Mouse (Mus musculus): ENCODE results near the gene Rilpl1.
"Not testable (repeated sequence)": the region's sequence is repeated elsewhere in the genome, so short reads cannot be mapped to it uniquely, and the experiment has no call there.

The Rilpl1 gene

DNA sequence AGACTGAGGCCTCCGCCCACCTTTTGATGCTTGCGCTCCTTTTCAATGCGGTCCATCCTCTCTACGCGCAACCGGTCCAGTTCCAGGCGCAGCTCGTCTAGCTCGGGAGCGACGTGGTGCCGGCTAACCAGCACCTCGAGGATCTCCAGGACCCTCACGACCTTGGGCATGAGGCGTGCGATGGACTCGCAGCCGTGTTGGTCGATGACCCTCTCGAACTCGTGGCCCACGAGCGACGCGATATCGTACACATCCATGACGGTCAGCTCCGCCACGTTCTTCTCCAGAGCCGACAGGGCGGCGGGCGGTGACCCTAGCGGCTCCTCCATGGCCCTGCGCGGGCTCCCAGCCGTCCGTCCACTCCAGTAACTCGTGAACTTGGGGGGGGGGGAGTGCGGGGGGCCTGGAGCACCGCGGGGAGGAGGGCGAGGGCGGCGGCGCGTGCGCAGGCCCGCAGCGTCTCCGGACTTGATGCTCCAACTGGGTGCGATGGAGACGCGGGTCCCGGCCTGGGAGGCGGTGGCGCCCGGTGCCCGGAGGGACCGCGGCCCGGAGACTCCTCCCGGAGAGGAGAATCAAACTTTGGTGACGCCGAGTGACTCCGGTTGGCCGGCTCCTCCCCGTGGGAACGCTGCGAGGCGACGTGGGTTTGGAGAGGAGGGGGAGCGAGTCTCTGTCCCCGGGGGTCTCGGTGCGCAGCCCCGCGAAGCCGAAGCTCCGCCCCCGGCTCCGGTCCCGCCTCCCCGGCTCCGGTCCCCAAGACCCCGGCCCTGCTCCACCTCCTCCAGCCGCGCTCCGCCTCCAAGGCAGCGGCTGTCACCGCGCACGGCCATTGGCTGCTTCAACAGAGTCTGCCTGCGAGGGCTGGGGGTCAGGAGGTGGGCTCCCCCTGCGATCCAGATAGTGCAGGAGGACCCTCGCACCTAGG, at the start of gene Rilpl1:
Gene Rilpl1 (minus strand): TSS at position 737 of the 928 bp plus-strand sequence.
- peak; percentile 86 for DNase-seq (ENCODE audit: low spot score)

DNA sequence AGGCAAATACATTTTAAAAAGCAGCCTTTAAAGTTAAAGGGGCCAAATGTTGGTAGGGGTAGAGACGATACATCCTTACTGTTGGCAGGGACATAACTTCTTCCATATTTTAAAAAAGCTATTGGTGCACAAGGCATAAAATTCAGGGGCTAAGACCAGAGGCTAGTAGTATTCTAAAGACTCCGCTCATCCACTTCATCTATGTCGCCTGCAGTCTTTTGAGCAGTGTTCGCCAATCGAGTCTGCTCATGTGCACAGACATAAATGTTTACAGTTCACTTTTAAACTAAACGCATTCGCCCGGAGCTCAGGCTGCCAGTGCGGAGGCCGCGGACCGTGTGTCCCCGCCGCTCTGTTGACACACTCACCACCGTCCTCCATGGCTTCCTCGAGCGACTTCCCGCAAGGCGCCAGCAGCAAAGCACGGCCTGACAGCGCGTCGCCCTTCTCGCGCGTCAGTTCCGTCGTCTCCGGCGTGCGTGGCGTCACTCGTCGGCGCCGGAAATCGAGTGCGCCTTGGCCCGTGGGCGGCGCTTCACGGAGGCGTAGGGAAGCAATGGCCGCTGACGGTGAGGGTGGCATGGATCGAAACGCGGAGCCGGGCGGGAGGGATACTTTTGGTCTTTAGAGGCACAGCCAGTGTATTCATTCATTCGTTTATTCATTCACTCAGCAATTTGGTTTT, 47.6 kb upstream of the Rilpl1 start, which contains the start of the genes Eif2b1 and Gtf2h3:
Gene Eif2b1 (minus strand): TSS at position 499 of the 685 bp plus-strand sequence.
Gene Gtf2h3 (plus strand): TSS at position 508 of the 685 bp plus-strand sequence.
- peak; percentile 92 for DNase-seq (ENCODE audit: low spot score)

DNA sequence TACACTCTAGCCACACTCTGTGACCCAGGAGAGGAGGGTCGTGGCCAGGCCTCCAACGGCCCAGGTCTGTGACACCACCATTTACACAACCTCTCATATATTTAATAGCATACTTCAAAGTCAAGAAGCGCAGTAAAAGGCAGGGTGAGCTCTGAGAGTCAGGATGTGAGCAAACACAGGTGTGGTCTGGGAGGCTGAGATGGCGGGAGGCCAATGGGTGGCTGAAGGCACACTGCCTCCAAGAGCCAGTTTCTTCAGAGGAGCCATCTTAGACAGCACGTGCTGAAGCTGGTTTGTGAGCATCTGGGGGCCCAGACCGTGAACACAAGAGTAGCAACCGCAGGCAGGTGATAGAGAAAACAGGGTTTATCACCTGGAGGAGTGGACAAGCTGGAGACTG, 44.3 kb upstream of the Rilpl1 start:
- DNase-seq (ENCODE audit: low spot score) = no peak

DNA sequence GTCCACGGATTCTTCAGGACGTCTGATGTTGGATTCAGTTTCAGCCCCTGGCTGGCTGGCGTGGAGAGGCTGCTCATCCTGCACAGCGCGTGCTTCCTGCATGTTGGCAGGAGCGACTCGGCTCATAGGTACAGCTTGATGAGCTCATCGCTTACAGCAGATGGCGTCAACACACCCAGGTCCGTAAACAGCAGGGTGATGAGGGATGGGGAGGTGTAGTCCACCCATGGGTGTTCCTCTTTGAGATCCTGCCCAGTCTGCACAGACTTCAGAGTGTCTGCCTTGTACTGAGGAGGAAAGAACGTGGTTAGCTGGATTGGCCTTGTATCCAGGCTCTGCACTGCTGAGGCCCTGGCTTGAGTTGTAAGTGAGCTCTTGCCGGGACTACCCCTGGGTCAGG, 39.9 kb upstream of the Rilpl1 start:
- no peak for DNase-seq (ENCODE audit: low spot score)

DNA sequence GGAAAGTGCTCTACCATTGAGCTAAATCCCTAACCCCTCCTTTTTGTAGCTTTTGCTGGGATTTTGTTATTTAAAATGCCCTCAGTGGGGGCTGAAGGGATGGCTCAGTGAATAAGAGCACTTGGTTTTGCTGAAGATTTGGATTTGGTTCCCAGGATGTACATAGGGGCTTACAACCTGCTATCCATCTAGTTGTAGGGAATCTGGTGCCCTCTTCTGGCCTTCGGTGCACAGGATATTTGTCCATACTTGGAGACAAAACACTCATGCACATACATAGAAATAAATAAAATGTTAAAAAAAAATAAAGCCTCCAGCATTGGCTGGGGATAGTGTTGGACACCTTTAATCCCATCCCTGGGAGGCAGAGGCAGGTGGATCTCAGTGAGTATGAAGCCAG, 24.0 kb upstream of the Rilpl1 start:
- no peak for DNase-seq (ENCODE audit: low spot score)

DNA sequence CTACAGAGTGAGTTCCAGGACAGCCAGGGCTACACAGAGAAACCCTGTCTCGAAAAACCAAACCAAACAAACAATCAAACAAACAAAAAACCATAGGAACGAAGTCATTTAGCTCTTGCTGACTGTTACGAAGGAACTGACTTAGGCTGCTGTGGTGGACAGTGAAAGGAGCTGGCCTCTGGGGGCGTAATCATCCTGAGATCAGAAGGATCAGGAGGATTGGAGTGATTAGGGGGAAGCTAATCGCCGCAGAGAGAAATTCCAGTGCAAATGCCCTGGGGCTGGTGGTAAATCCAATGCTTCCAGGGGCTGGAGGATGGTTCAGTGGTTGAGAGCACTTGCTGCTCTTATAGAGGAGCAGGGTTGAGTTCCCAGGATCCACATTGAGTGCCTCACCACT, 22.4 kb upstream of the Rilpl1 start:
- no peak for DNase-seq (ENCODE audit: low spot score)

DNA sequence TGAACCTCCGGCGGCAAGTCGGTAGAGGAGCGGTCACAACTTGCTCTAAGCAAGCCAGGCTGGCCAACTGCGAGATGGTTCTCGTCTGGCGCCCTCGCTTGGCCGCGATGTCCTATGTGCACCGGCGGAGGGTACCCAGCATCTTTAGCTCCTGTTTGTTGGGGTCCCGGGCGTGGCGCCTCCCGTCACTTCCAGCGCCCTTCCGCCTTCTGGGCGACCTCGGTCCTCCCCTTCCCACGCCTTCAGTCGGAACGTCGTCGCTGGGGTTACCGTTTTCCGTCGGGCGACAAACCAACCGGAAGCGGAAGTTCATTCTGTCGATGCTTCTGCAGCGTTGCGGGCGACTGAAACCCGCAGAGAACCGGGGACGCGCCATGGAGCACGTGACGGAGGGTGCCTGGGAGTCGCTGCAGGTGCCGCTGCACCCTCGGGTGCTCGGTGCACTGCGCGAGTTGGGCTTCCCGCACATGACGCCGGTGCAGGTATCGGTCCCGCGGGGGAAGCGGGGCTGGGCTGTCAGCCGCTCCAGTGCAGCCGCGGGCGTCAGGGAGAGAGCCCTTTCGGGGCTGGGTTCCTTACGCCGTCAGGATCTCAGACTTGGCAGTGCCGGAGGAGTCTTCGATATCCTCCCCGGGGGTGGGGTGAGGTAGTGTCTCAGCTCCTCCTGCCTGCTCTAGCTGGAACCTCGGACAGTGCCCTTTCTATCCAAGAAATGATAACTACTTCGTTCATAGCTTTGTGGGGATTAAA, 21.5 kb upstream of the Rilpl1 start, which contains the start of gene Ddx55:
Gene Ddx55 (plus strand): TSS at position 307 of the 750 bp plus-strand sequence.
- peak; percentile 87 for DNase-seq (ENCODE audit: low spot score)

DNA sequence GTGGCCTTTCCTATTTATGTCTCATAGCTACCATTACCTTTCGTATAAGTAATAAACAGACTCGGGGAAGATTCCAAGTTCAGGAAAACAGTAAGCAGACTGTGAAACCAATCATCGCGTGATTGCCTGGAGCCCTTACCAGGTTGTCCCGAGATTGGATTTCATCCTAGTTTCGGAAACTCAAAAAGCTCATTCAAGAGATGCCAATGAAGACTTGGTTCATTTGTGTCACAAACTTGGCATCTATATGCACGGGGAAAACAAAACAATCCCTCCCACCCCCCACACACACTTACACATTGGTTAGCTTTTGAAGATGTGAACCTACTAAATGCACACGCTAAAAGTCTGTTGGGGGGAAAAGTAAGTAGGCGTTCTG, 20.9 kb upstream of the Rilpl1 start:
- no peak for DNase-seq (ENCODE audit: low spot score)

DNA sequence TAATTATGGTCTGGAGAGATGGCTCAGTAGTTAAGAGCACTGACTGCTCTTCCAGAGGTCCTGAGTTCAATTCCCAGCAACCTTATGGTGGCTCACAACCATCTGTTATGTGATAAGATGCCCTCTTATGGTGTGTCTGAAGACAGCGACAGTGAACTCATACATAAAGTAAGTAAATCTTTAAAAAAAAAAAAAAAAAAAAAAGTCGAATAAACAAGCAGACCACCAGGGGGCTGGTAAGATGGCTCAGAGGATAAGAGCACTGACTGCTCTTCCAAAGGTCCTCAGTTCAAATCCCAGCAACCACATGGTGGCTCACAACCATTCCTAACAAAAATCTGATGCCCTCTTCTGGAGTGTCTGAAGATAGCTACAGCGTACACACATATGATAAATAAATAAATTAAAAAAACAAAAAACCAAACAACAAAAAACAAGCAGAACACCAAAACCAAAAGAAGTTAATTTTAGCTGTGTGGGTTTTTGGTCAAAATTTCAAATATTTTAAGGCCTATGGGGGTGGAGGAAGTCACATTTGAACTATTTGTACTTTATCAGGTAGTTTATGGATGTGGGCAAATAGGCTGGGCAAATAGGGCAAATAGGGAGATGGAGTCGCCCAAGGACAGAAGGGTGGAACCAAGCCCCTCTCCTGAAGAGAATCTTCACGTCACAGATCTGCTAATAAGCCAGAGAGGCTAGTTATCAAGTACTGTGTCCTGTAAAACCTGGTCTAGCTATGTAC, 20.3 kb upstream of the Rilpl1 start:
- not testable (repeated sequence) for DNase-seq (ENCODE audit: low spot score)

DNA sequence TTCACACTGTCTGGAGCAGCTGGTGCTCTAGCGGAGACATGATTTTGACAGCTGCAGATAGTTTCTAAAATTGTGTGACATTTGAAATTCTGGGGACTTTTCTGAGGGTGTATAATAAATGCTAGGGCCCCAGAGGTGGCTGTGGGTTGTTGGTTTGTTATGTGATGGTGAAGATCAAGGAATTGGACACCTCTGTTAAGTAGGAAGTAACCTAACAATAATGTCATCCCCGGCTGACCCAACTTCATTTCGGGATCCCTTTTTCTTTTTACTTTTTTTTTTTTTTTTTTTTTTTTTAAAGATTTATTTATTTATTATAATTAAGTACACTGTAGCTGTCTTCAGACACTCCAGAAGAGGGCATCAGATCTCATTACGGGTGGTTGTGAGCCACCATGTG, 19.5 kb upstream of the Rilpl1 start:
- not testable (repeated sequence) for DNase-seq (ENCODE audit: low spot score)

DNA sequence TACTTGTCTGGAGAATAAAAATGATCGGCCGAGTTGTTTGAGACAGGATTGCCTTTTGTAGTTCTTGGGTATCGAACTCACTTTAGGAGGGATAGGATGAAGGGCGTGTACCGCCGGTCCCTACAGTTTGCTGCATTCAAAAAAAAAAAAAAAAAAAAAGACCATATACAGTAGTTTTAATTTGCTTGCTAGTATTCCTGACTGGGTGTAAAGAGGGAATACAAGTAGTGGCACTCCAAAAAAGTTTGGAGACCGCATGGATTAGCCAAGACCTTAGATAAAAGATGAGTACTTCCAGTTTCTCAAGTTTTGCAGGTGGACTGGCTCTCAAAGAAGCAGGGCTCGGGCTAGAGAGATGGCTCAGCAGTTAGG, 10.4 kb upstream of the Rilpl1 start:
- DNase-seq (ENCODE audit: low spot score) = no peak

DNA sequence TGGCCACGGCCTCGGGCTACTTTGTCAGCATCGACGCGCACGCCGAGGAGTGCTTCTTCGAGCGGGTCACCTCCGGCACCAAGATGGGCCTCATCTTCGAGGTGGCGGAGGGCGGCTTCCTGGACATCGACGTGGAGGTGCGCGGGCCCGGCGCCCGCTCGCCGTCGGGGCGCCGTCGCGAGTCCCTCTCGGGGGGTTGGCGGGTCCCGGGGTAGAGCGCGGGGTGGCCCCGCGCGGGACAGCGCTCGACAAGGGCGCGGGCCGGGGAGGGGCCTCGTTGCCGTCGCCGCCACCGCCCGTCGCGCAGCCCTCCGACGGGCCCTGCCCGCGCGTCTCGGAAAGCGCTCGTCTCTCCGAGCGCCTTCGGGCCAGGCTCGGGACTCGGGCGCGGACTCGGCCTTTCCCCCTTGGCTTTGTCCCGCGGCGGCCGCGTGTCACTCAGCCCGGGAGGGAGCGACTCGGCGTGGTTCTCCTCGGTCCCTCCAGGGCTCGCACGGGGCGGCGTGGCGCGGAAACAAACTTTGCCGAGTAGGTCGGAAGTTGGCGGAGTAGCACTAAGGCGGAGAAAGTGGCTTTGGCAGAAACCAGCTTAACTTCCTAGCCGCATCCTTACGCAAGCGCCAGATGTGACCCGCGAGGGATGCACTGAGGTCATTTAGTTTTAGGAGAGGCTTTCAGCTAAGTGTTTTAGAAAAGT, 9.9 kb upstream of the Rilpl1 start:
- DNase-seq (ENCODE audit: low spot score) = peak; percentile 74

DNA sequence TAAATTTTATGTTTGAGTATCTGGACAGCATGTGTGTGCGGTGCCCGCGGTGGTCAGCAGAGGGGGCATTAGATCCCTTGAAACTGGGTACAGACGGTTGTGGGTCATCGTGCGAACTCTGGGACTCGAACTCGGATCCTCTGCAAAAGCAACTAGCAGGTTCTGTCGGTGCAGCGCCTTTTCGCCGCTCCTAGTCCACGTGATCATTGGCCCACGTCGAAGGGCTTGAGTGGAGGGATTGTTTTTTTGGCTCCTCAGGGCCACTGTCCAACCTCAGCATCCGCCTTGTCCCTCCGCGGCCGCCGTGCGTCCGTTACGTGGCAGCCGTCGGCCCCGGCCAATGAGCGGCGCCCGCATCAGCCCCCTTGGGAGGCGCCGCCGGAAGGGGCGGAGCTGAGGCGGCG, 9.2 kb upstream of the Rilpl1 start, which contains the start of gene Tmed2:
Gene Tmed2 (plus strand): TSS at position 313 of the 404 bp plus-strand sequence.
- DNase-seq (ENCODE audit: low spot score) = peak; percentile 95

DNA sequence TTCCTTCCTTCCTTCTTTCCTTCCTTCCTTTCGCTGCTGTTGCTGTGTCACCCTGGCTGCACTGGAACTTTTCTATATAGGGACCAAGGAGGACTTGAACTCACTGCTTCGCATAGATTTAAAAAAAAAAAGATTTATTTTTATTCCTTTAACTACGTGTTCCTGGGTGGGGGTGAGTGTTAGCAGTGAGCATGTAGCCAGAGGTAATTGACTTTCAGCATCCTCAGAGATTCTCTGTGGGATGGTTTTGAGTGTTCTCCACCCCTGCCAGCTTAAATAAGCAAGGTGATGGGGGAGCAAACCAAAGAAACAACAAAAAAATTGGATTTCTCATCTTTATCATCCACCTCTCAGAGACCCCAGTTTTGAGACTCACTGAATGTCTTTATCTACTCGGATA, 8.7 kb upstream of the Rilpl1 start:
- no peak for DNase-seq (ENCODE audit: low spot score)

DNA sequence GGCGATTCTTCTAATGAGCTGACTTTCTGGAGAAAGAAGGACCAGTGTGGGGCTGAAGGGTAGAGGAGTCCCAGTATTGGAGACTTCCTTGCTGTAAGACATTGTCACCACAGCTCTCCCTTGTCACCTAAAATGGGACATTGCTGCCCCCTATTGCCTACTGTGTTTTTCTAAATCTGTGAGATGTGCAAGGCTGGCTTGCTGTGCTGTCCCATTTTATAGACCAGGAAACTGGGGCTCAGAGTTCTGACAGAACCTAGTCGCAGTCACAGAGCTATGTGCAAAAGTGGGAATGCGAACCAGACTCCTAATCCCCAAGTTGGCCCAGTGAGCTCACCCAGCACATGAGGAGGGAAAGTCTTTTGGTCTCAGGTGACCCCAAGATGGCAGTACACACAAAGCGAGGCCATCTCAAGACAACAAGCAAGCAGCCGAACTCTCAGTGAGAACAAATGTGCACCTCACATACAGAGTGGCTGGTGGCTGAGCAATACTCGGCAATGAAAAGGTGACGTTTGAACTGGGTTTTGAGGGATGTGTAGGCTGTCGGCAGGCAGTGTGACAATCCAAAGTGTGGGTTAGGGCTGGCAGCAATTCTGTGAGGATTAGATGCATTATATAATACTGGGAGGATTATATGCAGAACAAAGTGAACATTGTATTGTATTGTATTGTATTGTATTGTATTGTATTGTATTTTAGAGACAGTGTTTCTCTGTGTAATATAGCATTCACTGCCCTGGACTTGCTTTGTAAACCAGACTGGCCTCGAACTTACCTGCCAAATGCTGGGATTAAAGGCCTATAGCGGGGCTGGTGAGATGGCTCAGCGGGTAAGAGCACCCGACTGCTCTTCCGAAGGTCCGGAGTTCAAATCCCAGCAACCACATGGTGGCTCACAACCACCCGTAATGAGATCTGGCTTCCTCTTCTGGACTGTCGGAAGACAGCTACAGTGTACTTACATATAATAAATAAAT, 7.9 kb upstream of the Rilpl1 start:
- no peak for DNase-seq (ENCODE audit: low spot score)

DNA sequence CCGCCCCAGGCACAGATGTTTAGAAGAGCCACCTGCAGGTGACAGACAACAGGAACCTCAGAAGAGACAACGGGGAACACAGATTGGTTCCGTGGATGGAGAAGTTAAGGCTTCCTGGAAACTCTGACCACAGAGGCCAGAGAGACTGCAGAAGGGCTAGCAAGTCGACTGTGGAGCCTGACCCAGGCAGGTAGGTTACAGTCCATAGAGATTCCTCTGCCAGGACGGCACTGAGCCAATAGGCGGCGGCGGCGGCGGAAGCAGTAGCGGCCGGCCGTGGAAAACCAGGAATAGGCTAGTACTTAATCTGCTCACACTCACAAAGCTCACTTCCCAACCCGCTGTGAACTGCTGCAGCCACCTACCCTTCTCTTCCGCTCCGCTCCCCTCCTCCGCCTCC, 5.6 kb upstream of the Rilpl1 start:
- DNase-seq (ENCODE audit: low spot score) = peak; percentile 60

DNA sequence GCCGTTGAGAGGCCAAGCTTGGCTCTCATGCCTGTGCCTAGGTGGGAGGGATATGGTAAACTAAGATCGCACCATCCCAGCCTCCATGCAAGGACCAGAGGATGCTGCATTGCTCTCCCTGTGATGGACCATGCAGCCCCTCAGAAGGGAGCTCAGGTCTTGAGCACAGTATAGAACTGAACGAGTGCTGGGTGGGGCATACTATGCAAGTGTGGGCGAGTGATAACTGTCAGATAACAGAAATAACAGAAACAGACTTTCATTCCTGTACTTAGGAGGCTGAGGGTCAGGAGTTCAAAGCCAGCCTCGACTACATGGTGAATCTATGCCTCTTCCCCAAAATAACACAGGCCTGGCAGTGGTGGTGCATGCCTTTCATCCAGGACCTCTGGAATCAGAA, 3.8 kb upstream of the Rilpl1 start:
- DNase-seq (ENCODE audit: low spot score) = no peak

DNA sequence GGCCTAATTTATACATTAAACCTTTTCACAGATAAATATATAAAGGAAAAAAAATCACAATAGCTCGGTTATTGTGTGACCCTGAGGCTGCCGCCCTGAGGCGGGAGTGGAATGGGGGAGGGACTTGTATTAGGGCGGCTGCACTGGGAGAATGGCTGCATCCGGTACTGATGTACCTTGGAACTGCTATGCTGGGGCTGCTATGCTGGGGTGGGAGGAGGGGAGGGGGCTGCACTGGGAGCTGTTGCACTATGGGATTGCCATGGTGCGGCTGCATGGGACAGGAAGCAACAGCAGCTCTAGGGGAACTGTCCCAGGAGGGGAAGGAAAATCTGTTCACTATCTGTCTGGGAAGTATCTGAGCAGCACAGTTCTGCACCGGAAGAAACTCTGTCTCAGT, 1.3 kb upstream of the Rilpl1 start:
- DNase-seq (ENCODE audit: low spot score) = peak; percentile 17

DNA sequence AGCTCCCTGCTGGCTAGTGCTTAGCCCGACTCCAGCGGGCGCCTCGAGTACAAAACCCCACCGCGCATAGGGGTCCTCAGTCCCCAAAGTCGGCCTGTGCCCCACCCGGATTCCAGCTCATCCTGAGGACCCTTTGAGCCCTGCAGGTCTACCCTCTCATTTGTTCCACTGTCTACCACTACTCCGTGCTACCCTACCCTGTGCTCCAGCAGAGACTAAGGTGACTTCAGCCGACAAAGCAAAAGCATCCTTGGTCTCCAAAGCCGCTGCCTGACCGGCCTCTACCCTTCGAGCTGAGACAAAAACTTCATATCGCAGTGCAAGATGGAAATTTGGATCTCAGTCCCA, 366 bp upstream of the Rilpl1 start:
- no peak for DNase-seq (ENCODE audit: low spot score)

DNA sequence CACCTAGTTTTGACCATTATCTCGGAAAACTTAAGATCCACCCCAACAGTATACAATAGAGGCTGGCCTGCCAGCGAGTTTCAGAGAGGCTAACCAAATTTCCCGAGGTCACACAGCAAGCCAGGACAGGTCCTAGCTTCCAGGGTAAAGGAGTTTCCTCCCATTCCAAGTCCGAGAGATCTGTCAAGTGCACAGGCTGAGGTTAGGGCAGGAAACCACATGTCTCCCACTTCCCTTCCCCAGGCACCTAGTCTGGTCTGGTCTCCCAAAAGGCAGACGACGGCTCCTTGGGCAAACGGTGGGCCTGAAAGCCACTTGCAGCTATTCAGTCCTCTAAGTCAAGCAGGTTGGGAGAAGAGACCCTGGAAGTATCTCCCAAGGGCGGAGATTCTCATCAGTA, 1.5 kb downstream of the Rilpl1 start:
- DNase-seq (ENCODE audit: low spot score) = no peak
